Mouse (Mus musculus) MEL (cell line): Measurements from ENCODE around the gene Mef2d. TPM values are rescaled to one million over a fixed set of nuclear protein-coding genes. Genes with fewer than 3 reads are reported as not detected.

Experiments
- DNase-seq: peaks from one replicate; pipeline ENCODE4 v3.0.0; 2011; ENCODE audit warnings: low read depth, low spot score
- H3K27ac ChIP-seq: 2 replicates; pipeline ENCODE4 v1.5.1; 2012; ENCODE audit warnings: low read depth, mild to moderate bottlenecking, control low read depth, low read length, moderate library complexity; ENCODE audit not compliant: control insufficient read depth
- H3K27me3 ChIP-seq, 2 experiments: fragments of 150-350 bp in 1 of 2; sonication (generic) in 1 of 2; 2 replicates each; pipeline ENCODE4 v1.6.1; 2012; ENCODE audit warnings: low read length in 2 of 2, mild to moderate bottlenecking in 2 of 2, improper control_type of control experiment in 1 of 2, moderate library complexity in 1 of 2; ENCODE audit not compliant: insufficient read depth in 2 of 2, control insufficient read depth in 1 of 2
- H3K36me3 ChIP-seq, 2 experiments: 2 replicates each; pipeline ENCODE4 v1.6.1; 2012 to 2014; ENCODE audit warnings: low read length in 2 of 2, improper control_type of control experiment in 1 of 2, inconsistent platforms in 1 of 2, mild to moderate bottlenecking in 1 of 2; ENCODE audit not compliant: insufficient read depth in 2 of 2, control insufficient read depth in 1 of 2
- H3K4me1 ChIP-seq, 2 experiments: fragments of 150-350 bp in 1 of 2; sonication (generic) in 1 of 2; 2 replicates each; pipeline ENCODE4 v1.6.1; 2012; ENCODE audit warnings: low read length in 2 of 2, improper control_type of control experiment in 1 of 2, mild to moderate bottlenecking in 1 of 2; ENCODE audit not compliant: insufficient read depth in 2 of 2, control insufficient read depth in 1 of 2
- H3K4me3 ChIP-seq, 2 experiments: fragments of 150-350 bp in 1 of 2; sonication (generic) in 1 of 2; 2 replicates each; pipeline ENCODE4 v1.5.1; 2012; ENCODE audit warnings: low read depth in 2 of 2, low read length in 2 of 2, mild to moderate bottlenecking in 2 of 2, moderate library complexity in 2 of 2, control low read depth in 1 of 2, improper control_type of control experiment in 1 of 2; ENCODE audit not compliant: control insufficient read depth in 1 of 2, insufficient read depth in 1 of 2
- H3K79me2 ChIP-seq: 2 replicates; pipeline ENCODE4 v1.6.1; 2012; ENCODE audit warnings: mild to moderate bottlenecking, low read length, moderate library complexity; ENCODE audit not compliant: control insufficient read depth, poor library complexity, insufficient read depth
- H3K9ac ChIP-seq: 2 replicates; pipeline ENCODE4 v1.6.1; 2012; ENCODE audit warnings: low read depth, mild to moderate bottlenecking, control low read depth, low read length, moderate library complexity; ENCODE audit not compliant: control insufficient read depth, poor library complexity, severe bottlenecking
- H3K9me3 ChIP-seq: fragments of 150-350 bp; sonication (generic); replicated peaks from 2 replicates; pipeline ENCODE4 v1.6.1; 2012; ENCODE audit warnings: mild to moderate bottlenecking, low read length, improper control_type of control experiment, moderate library complexity; ENCODE audit not compliant: insufficient read depth
- CHD1 ChIP-seq: IDR thresholded peaks from 2 replicates; pipeline ENCODE4 v1.6.1; 2012; ENCODE audit warnings: low read depth, mild to moderate bottlenecking, inconsistent platforms, low read length, improper control_type of control experiment
- CTCF ChIP-seq, 3 experiments: IDR thresholded peaks in 2 of 3; conservative IDR thresholded peaks in 1 of 3; 2 replicates each; pipeline ENCODE4 v1.5.1; 2011 to 2012; ENCODE audit warnings: low read length in 3 of 3, low read depth in 2 of 3, mild to moderate bottlenecking in 2 of 3, improper control_type of control experiment in 1 of 3, inconsistent platforms in 1 of 3, mixed read lengths in 1 of 3, moderate library complexity in 1 of 3; ENCODE audit not compliant: control insufficient read depth in 1 of 3, insufficient read depth in 1 of 3, poor library complexity in 1 of 3, severe bottlenecking in 1 of 3
- E2F4 ChIP-seq: IDR thresholded peaks from 2 replicates; pipeline ENCODE4 v1.6.1; 2011; ENCODE audit warnings: low read depth, low read length, improper control_type of control experiment, borderline replicate concordance
- ELF1 ChIP-seq: IDR thresholded peaks from 2 replicates; pipeline ENCODE4 v1.6.1; 2014; ENCODE audit warnings: low read depth, mild to moderate bottlenecking, inconsistent platforms, low read length, improper control_type of control experiment, moderate library complexity
- ETS1 ChIP-seq: IDR thresholded peaks from 2 replicates; pipeline ENCODE4 v1.6.1; 2012; ENCODE audit warnings: low read depth, mild to moderate bottlenecking, inconsistent platforms, low read length, improper control_type of control experiment, moderate library complexity
- GABPA ChIP-seq: IDR thresholded peaks from 2 replicates; pipeline ENCODE4 v1.6.1; 2012; ENCODE audit warnings: low read depth, mild to moderate bottlenecking, inconsistent platforms, low read length, improper control_type of control experiment, moderate library complexity
- GATA1 ChIP-seq: IDR thresholded peaks from 2 replicates; pipeline ENCODE4 v1.6.1; 2011; ENCODE audit warnings: low read depth, low read length, improper control_type of control experiment
- HCFC1 ChIP-seq: IDR thresholded peaks from 2 replicates; pipeline ENCODE4 v1.6.1; 2012; ENCODE audit warnings: low read depth, mild to moderate bottlenecking, inconsistent platforms, low read length, improper control_type of control experiment, moderate library complexity
- JUND ChIP-seq: IDR thresholded peaks from 2 replicates; pipeline ENCODE4 v1.6.1; 2011; ENCODE audit warnings: low read depth, mild to moderate bottlenecking, improper control_type of control experiment, low read length
- MAFK ChIP-seq: IDR thresholded peaks from 2 replicates; pipeline ENCODE4 v1.6.1; 2011; ENCODE audit warnings: low read depth, mild to moderate bottlenecking, low read length, improper control_type of control experiment, borderline replicate concordance
- MEF2A ChIP-seq: IDR thresholded peaks from 2 replicates; pipeline ENCODE4 v1.6.1; 2014; ENCODE audit warnings: low read depth, mild to moderate bottlenecking, inconsistent platforms, low read length, improper control_type of control experiment; ENCODE audit not compliant: poor library complexity, insufficient replicate concordance, severe bottlenecking; ENCODE audit errors: extremely low read depth
- MYB ChIP-seq: IDR thresholded peaks from 2 replicates; pipeline ENCODE4 v1.6.1; 2011; ENCODE audit warnings: mild to moderate bottlenecking, low read depth, low read length, improper control_type of control experiment
- MYC ChIP-seq: IDR thresholded peaks from 2 replicates; pipeline ENCODE4 v1.6.1; 2011; ENCODE audit warnings: low read depth, mild to moderate bottlenecking, low read length, improper control_type of control experiment, moderate library complexity
- NELFE ChIP-seq: IDR thresholded peaks from 2 replicates; pipeline ENCODE4 v1.6.1; 2011; ENCODE audit warnings: low read depth, low read length, improper control_type of control experiment
- NRF1 ChIP-seq: IDR thresholded peaks from 2 replicates; pipeline ENCODE4 v1.6.1; 2014; ENCODE audit warnings: low read depth, mild to moderate bottlenecking, inconsistent platforms, low read length, improper control_type of control experiment, moderate library complexity; ENCODE audit not compliant: poor library complexity, insufficient read depth, severe bottlenecking
- POLR2A ChIP-seq, 2 experiments: IDR thresholded peaks; 2 replicates each; pipeline ENCODE4 v1.6.1; 2011 to 2012; ENCODE audit warnings: low read length in 2 of 2, mild to moderate bottlenecking in 2 of 2, control low read depth in 1 of 2, improper control_type of control experiment in 1 of 2, low read depth in 1 of 2, moderate library complexity in 1 of 2; ENCODE audit not compliant: control insufficient read depth in 1 of 2, insufficient read depth in 1 of 2, poor library complexity in 1 of 2
- RAD21 ChIP-seq: IDR thresholded peaks from 2 replicates; pipeline ENCODE4 v1.6.1; 2011; ENCODE audit warnings: mild to moderate bottlenecking, low read depth, low read length, improper control_type of control experiment
- TAL1 ChIP-seq: IDR thresholded peaks from 2 replicates; pipeline ENCODE4 v1.6.1; 2012; ENCODE audit warnings: mild to moderate bottlenecking, inconsistent platforms, low read length, moderate library complexity, mixed read lengths
- USF1 ChIP-seq: IDR thresholded peaks from 2 replicates; pipeline ENCODE4 v1.6.1; 2014; ENCODE audit warnings: low read depth, mild to moderate bottlenecking, inconsistent platforms, low read length, improper control_type of control experiment, moderate library complexity
- ZKSCAN1 ChIP-seq: IDR thresholded peaks from 2 replicates; pipeline ENCODE4 v1.6.1; 2012; ENCODE audit warnings: low read depth, mild to moderate bottlenecking, inconsistent platforms, low read length, improper control_type of control experiment, moderate library complexity
- ZMIZ1 ChIP-seq: IDR thresholded peaks from 2 replicates; pipeline ENCODE4 v1.6.1; 2012; ENCODE audit warnings: low read depth, mild to moderate bottlenecking, inconsistent platforms, low read length, improper control_type of control experiment, moderate library complexity
- polyA plus RNA-seq, 2 experiments: library from polyadenylated mRNA; stranded (reverse) in 1 of 2; unstranded in 1 of 2; fragments of >175 nt in 1 of 2; fragments of >200 nt in 1 of 2; gene quantifications; 2 replicates each; pipeline versions ENCODE4 v1.2.1 to v1.2.4; 2012; ENCODE audit warnings: low replicate concordance in 2 of 2, low read depth in 1 of 2; ENCODE audit not compliant: insufficient read length in 2 of 2, insufficient read depth in 1 of 2, missing spikeins in 1 of 2
- total RNA-seq: library from RNA; depleted of rRNA; stranded (reverse); fragments of 300-350 nt; gene quantifications from 2 replicates; pipeline ENCODE4 v1.2.3, GENCODE M21; 2012

Gene Mef2d
- total and polyA plus RNA-seq, 3 experiments = 16.9 to 117 (median 71.4) TPM

DNA sequence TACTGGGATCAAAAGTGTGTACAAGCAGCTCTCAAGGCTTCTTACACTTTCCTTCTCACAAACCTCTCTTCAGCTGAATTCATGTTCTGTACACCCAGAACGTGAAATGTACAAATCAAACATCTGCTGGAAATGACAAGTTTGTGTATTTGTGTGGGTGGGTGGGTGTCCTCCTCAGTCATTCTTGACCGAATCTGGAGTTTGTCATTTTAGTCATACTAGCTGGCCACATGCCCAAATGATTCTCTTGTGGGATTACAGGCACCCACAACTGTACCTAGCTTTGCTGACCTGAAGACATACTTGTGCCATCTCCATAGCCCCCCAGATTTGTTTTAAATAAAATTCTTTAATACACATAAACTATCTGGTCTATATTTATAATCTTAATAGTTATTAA lies 32.7 kb downstream of the Mef2d start:
- no peak overlapping the region for H3K27ac ChIP-seq
- H3K4me3 ChIP-seq = no peak overlapping the region
- H3K9me3 ChIP-seq = no peaks in the 10 kb centered on the region
- H3K9ac ChIP-seq = no peak overlapping the region
- TF ChIP-seq MEF2A = no peak
- TF ChIP-seq RAD21 = no peak
- TF ChIP-seq E2F4 = no peak
- no peak for TF ChIP-seq TAL1
- no peak for TF ChIP-seq ZKSCAN1
- TF ChIP-seq ZMIZ1 = no peak
- TF ChIP-seq ELF1 = no peak
- no peak for TF ChIP-seq ETS1
- no peak for TF ChIP-seq HCFC1
- TF ChIP-seq CHD1 = no peak
- no peak for TF ChIP-seq GATA1
- TF ChIP-seq USF1 = no peak
- TF ChIP-seq JUND = no peak
- TF ChIP-seq GABPA = no peak
- TF ChIP-seq MYB = no peak
- TF ChIP-seq NRF1 = no peak
- TF ChIP-seq MYC = no peak
- TF ChIP-seq MAFK = no peak
- no peak for TF ChIP-seq NELFE
- no peaks in the 10 kb centered on the region for H3K27me3 ChIP-seq
- peaks cover 4 to 7% of the 10 kb centered on the region in 2 experiments for H3K4me1 ChIP-seq
- no peak for DNase-seq
- peaks cover 9% of the 10 kb centered on the region for H3K79me2 ChIP-seq
- H3K36me3 ChIP-seq = peaks cover 7 to 14% of the 10 kb centered on the region in 2 experiments

DNA sequence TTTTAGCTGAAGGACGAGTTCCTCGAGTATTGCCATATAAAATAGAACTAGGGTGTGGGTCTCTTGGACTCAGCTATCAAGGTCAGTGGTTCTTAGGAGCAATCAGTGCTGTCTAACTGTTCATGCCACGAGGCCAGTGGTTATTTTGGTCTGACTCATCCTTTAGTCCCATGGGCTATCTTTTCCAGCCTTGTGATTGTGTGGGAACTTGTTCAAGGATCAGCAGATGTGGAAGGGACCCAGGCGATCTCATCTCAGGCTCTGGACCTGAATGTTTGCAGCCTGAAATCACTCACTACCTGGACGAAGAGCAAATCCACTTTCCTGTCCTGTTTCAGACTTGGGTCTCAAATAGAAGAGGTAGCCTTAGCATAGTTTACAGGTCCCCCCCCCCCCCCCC lies 34.9 kb downstream of the Mef2d start:
- H3K27me3 ChIP-seq = no peaks in the 10 kb centered on the region
- H3K27ac ChIP-seq = peak overlapping the region; percentile 98
- H3K9ac ChIP-seq = peak overlapping the region; percentile 92
- H3K79me2 ChIP-seq = peaks cover 9% of the 10 kb centered on the region
- H3K9me3 ChIP-seq = no peaks in the 10 kb centered on the region
- no peak for DNase-seq
- peak overlapping the region; percentile 72 to 82 for H3K4me3 ChIP-seq
- TF ChIP-seq CTCF (IDR thresholded peaks at IDR 0.05 in 2 of 3, conservative IDR thresholded peaks at IDR 0.05 in 1 of 3; ENCODE audit: control insufficient read depth in 1 of 3, insufficient read depth in 1 of 3, low read depth in 2 of 3, low read length in 3 of 3, poor library complexity in 1 of 3, severe bottlenecking in 1 of 3) (no peak), CHD1 (0 out of 2 replicates have a peak, but pooled peaks have one; percentile 40), POLR2A (IDR thresholded peaks at IDR 0.05; ENCODE audit: control insufficient read depth in 1 of 2, insufficient read depth in 1 of 2, low read depth in 1 of 2, low read length in 2 of 2, poor library complexity in 1 of 2) (peak in 1 of 2 experiments; percentile 3; a peak in 1 of 4 replicates)
- peaks cover 4 to 7% of the 10 kb centered on the region in 2 experiments for H3K4me1 ChIP-seq
- peaks cover 0 to 14% of the 10 kb centered on the region in 2 experiments for H3K36me3 ChIP-seq
